18 mouse cellular contexts compared by ENCODE assay signal in the genomic region with DNA sequence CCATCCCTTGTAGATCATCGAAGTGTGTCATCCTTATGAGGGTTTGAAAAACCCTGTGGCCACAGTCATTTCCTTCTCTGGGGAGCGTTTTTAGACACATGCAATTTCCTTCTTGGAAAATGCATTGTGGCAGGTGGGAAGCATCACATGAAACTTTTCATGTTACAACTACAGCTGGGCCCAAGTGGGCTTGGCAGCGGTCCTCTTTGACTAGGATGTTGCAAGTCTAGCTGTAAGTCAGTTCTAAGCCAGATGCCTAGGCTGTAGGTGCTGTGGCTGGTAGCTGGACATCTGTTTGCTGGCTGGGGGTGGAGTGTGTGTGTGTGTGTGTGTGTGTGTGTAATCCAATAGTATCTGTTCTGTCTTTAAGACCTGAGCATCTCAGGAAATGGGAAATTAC. TPM values are rescaled to one million over a fixed set of nuclear protein-coding genes. Genes with fewer than 3 reads are reported as not detected.
DNase-seq lines count a peak whose midpoint lies in the region; ATAC-seq and TF ChIP-seq lines count a peak whose summit lies in the region.
"Had no signal": no experiment of that assay in that cellular context is flagged by ENCODE, and none has a peak within 500 bp of the region (broad histone marks: within the 10 kb centered on the region; RNA-seq: fewer than 3 reads in every experiment).

No protein-coding gene starts in this region.

- intact Hi-C loops in gastrocnemius, adult 2 months (cut with DNase I): no loop called here

- H3K4me1 ChIP-seq in heart, embryonic 11.5 days (ENCODE audit: control insufficient read depth, insufficient read depth, low read length): peaks cover 21% of the 10 kb centered on the region
- H3K4me1 ChIP-seq in lung, embryonic 15.5 days: no peaks in the 10 kb centered on the region
- H3K4me1 ChIP-seq: liver, embryonic 15.5 days had no signal

- H3K4me2 ChIP-seq in heart, embryonic 11.5 days: no peak overlapping the region
- H3K4me2 ChIP-seq in lung, embryonic 15.5 days: no peak overlapping the region
- H3K4me2 ChIP-seq: embryonic facial prominence, embryonic 13.5 days; forebrain, embryonic 12.5 days; heart, embryonic 15.5 days; limb, embryonic 12.5 days; liver, embryonic 15.5 days had no signal

- H3K4me3 ChIP-seq in heart, embryonic 11.5 days (ENCODE audit: low read depth, low read length): no peak overlapping the region
- H3K4me3 ChIP-seq in lung, embryonic 15.5 days: no peak overlapping the region
- no peak overlapping the region for H3K4me3 ChIP-seq in gastrocnemius, adult 2 months
- H3K4me3 ChIP-seq: embryonic facial prominence, embryonic 13.5 days; forebrain, embryonic 12.5 days; heart, embryonic 15.5 days; limb, embryonic 12.5 days; liver, embryonic 15.5 days had no signal

- H3K9ac ChIP-seq in heart, embryonic 11.5 days (ENCODE audit: low read depth, low read length): no peak overlapping the region
- no peak overlapping the region for H3K9ac ChIP-seq in lung, embryonic 15.5 days
- H3K9ac ChIP-seq: embryonic facial prominence, embryonic 13.5 days; forebrain, embryonic 12.5 days; heart, embryonic 15.5 days; limb, embryonic 12.5 days; liver, embryonic 15.5 days had no signal

- no peak for TF ChIP-seq CTCF in gastrocnemius, adult 2 months (IDR thresholded peaks at IDR 0.05)

- ATAC-seq in heart, embryonic 11.5 days (replicated peaks; ENCODE audit: insufficient number of reproducible peaks, low FRiP score, low TSS enrichment): no peak
- ATAC-seq in lung, embryonic 15.5 days (ENCODE audit: borderline replicate concordance, extremely low read depth, low FRiP score, low TSS enrichment): peak; percentile 81; the same call in 1 of the 2 replicates

- no peaks in the 10 kb centered on the region for H3K27me3 ChIP-seq in heart, embryonic 11.5 days (ENCODE audit: control insufficient read depth, insufficient read depth, low read length)
- H3K27me3 ChIP-seq in lung, embryonic 15.5 days: no peaks in the 10 kb centered on the region
- H3K27me3 ChIP-seq: embryonic facial prominence, embryonic 13.5 days; forebrain, embryonic 12.5 days; heart, embryonic 15.5 days; limb, embryonic 12.5 days; liver, embryonic 15.5 days had no signal

- H3K27ac ChIP-seq in heart, embryonic 11.5 days (ENCODE audit: low read depth, low read length): no peak overlapping the region
- H3K27ac ChIP-seq in lung, embryonic 15.5 days: no peak overlapping the region
- H3K27ac ChIP-seq in gastrocnemius, adult 2 months: no peak overlapping the region
- H3K27ac ChIP-seq: embryonic facial prominence, embryonic 13.5 days; heart, embryonic 15.5 days; limb, embryonic 12.5 days; liver, embryonic 15.5 days had no signal

- no peaks in the 10 kb centered on the region for H3K9me3 ChIP-seq in heart, embryonic 11.5 days (replicated peaks; ENCODE audit: control insufficient read depth, low read length)
- no peaks in the 10 kb centered on the region for H3K9me3 ChIP-seq in lung, embryonic 15.5 days
- H3K9me3 ChIP-seq: embryonic facial prominence, embryonic 13.5 days; forebrain, embryonic 12.5 days; heart, embryonic 15.5 days; limb, embryonic 12.5 days; liver, embryonic 15.5 days had no signal

- peak; percentile 38 to 41 for DNase-seq in heart, adult 18-20 months
- DNase-seq in lung, postnatal 25 days (ENCODE audit: low spot score): no peak
- peak; percentile 49 for DNase-seq in heart, postnatal 4 days
- peak; percentile 33 for DNase-seq in right cerebral cortex, postnatal 25 days
- DNase-seq in gastrocnemius, adult 2 months: no peak
- DNase-seq: cerebellum, adult 11-12 months; kidney, adult 9 months; retina, postnatal 1 day; thymus, postnatal 36 days had no signal

- no peaks in the 10 kb centered on the region for H3K36me3 ChIP-seq in heart, embryonic 11.5 days (ENCODE audit: control insufficient read depth, insufficient read depth, low read length)
- H3K36me3 ChIP-seq in lung, embryonic 15.5 days: no peaks in the 10 kb centered on the region
- H3K36me3 ChIP-seq: embryonic facial prominence, embryonic 13.5 days; heart, embryonic 15.5 days; limb, embryonic 12.5 days; liver, embryonic 15.5 days had no signal

- WGBS in heart, embryonic 11.5 days (ENCODE audit: insufficient replicate concordance): 86% methylated on average over 3 of the region's 3 CpGs
- WGBS in lung, embryonic 15.5 days: 71% methylated on average over 3 of the region's 3 CpGs

RNA-seq across cellular contexts. Expression of a gene that starts 26.4 kb away (rescaled TPM):
- total RNA-seq in heart, adult 18-20 months (2021): 10 to 100 TPM; 18.1 to 18.9 TPM
- 124 and 126 TPM in 2 replicates for polyA plus RNA-seq in heart, embryonic 11.5 days (2014; fragmentation: Nextera tagmentation; extraction: Ambion mirVana)
- polyA plus RNA-seq in lung, embryonic 15.5 days (2015; fragmentation: Nextera tagmentation; extraction: Ambion mirVana): 27.2 and 30.6 TPM in 2 replicates
- total RNA-seq in heart, postnatal 4 days (2021): 10 to 100 TPM; 24.9 to 27.7 TPM
- total RNA-seq in gastrocnemius, adult 2 months (2021): 1 to 10 TPM; 2.6 to 8.5 TPM
- total RNA-seq: neutrophil, adult 5-6 weeks had no signal
- polyA plus RNA-seq: C2C12 had no signal

Comparison
In these comparisons a context has a peak if more than half of its experiments do, and no peak if none do; other contexts are left out.
1. DNase-seq: peak in heart, adult 18-20 months (2 of 2), heart, postnatal 4 days (single experiment) and right cerebral cortex, postnatal 25 days (single experiment); none in lung, postnatal 25 days (single experiment) and gastrocnemius, adult 2 months (single experiment).